Mouse (Mus musculus) stomach, postnatal 0 days (tissue): ENCODE data around the gene 4930415O20Rik.

Source experiments
- CTCF ChIP-seq: IDR thresholded peaks from 2 replicates; pipeline ENCODE4 v1.5.1; 2016; ENCODE audit warnings: antibody characterized with exemption, low read depth, mild to moderate bottlenecking, moderate library complexity
- EP300 ChIP-seq: optimal IDR thresholded peaks from 2 replicates; pipeline ENCODE3; 2016; ENCODE audit warnings: antibody characterized with exemption

GRCm38 (mm10) chr15:98616362-98617175, 45.8 kb downstream of the 4930415O20Rik start:
- TF ChIP-seq EP300, result no peak
- TF ChIP-seq CTCF, result no peak
